In the genomic region with DNA sequence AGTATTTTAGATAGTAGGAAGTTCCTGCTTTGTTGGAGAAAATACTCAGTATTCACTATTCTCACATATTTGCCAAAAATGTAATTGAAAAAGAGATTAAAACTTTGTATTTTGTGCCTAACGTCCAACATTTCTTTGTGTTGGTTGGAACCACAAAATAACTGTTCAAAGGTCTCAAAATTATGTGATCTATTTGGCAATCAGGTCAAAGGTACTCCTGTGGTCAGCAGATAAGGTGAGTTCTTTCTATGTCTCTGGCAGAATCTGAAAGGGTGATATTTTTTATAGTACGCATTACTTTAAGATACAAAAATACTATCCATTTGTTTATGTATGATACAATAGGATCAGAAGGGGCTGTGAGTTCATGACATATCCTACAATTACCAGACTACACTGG, we compare ENCODE assay signal across 40 mouse cellular contexts. TPM values are rescaled to one million over a fixed set of nuclear protein-coding genes. Genes with fewer than 3 reads are reported as not detected.
"Had no signal": no experiment of that assay in that cellular context is flagged by ENCODE, and none has a peak within 500 bp of the region (broad histone marks: within the 10 kb centered on the region; RNA-seq: fewer than 3 reads in every experiment).

No protein-coding gene starts in this region.

- H3K4me1 ChIP-seq: embryonic facial prominence, embryonic 10.5 days; embryonic facial prominence, embryonic 12.5 days; embryonic facial prominence, embryonic 13.5 days; embryonic facial prominence, embryonic 15.5 days; forebrain, embryonic 10.5 days; forebrain, embryonic 12.5 days; forebrain, embryonic 13.5 days; forebrain, embryonic 15.5 days had no signal

- H3K36me3 ChIP-seq: embryonic facial prominence, embryonic 10.5 days; embryonic facial prominence, embryonic 12.5 days; embryonic facial prominence, embryonic 13.5 days; embryonic facial prominence, embryonic 15.5 days; forebrain, embryonic 10.5 days; forebrain, embryonic 12.5 days; forebrain, embryonic 15.5 days had no signal

- H3K9ac ChIP-seq: embryonic facial prominence, embryonic 12.5 days; embryonic facial prominence, embryonic 13.5 days; embryonic facial prominence, embryonic 15.5 days; forebrain, embryonic 12.5 days; forebrain, embryonic 13.5 days; forebrain, embryonic 15.5 days; forebrain, postnatal 0 days had no signal

- H3K4me3 ChIP-seq: embryonic facial prominence, embryonic 10.5 days; embryonic facial prominence, embryonic 12.5 days; embryonic facial prominence, embryonic 13.5 days; embryonic facial prominence, embryonic 15.5 days; erythroblast, embryonic 14.5 days; forebrain, embryonic 10.5 days; forebrain, embryonic 12.5 days; forebrain, embryonic 13.5 days; forebrain, embryonic 15.5 days; gastrocnemius, adult 2 months; heart, adult 2 months had no signal

- DNase-seq: cerebellum, adult 8-10 months; cerebellum, adult 9-10 months; cerebellum, adult 9-11 months; cerebellum, postnatal 10 days; cerebellum, postnatal 14 days; cerebellum, postnatal 25 days; cerebellum, postnatal 36 days; embryo, embryonic 11 days; forebrain, postnatal 0 days; gastrocnemius, adult 2 months; gastrocnemius, postnatal 10 days; gastrocnemius, postnatal 14 days; gastrocnemius, postnatal 25 days; gastrocnemius, postnatal 36 days; heart, adult 11 months; heart, adult 18-20 months; heart, adult 2 months had no signal

- H3K27me3 ChIP-seq: embryonic facial prominence, embryonic 12.5 days; embryonic facial prominence, embryonic 13.5 days; embryonic facial prominence, embryonic 15.5 days; forebrain, embryonic 12.5 days; forebrain, embryonic 13.5 days; forebrain, embryonic 15.5 days had no signal

- H3K27ac ChIP-seq: embryonic facial prominence, embryonic 10.5 days; embryonic facial prominence, embryonic 12.5 days; embryonic facial prominence, embryonic 13.5 days; embryonic facial prominence, embryonic 15.5 days; forebrain, embryonic 10.5 days; forebrain, embryonic 12.5 days; forebrain, embryonic 13.5 days; forebrain, embryonic 15.5 days; gastrocnemius, adult 2 months; heart, adult 2 months had no signal

RNA-seq across cellular contexts. Expression of a gene that starts 28.2 kb away (rescaled TPM):
- total RNA-seq: common myeloid progenitor, adult 5-6 weeks; forebrain, postnatal 0 days; gastrocnemius, adult 18-20 months; gastrocnemius, adult 2 months; gastrocnemius, adult 8-10 months; gastrocnemius, postnatal 10 days; gastrocnemius, postnatal 14 days; gastrocnemius, postnatal 25 days; gastrocnemius, postnatal 36 days; gastrocnemius, postnatal 4 days; granulocyte monocyte progenitor cell, adult 5-6 weeks; heart, adult 18-20 months; heart, adult 2 months; heart, adult 8-10 months had no signal
- polyA plus RNA-seq: cortical plate, adult 2 months; embryonic facial prominence, embryonic 10.5 days; embryonic facial prominence, embryonic 11.5 days; embryonic facial prominence, embryonic 12.5 days; embryonic facial prominence, embryonic 13.5 days; embryonic facial prominence, embryonic 14.5 days; embryonic facial prominence, embryonic 15.5 days; erythroblast, embryonic 14.5 days; forebrain, embryonic 10.5 days; forebrain, embryonic 11.5 days; forebrain, embryonic 12.5 days; forebrain, embryonic 13.5 days; forebrain, embryonic 14.5 days; forebrain, embryonic 15.5 days; forebrain, embryonic 16.5 days; forebrain, postnatal 0 days; frontal cortex, adult 2 months; gonadal fat pad, adult 2 months; heart, adult 2 months had no signal
